Mouse (Mus musculus) forebrain, embryonic 14.5 days (tissue): ENCODE measurements around the gene Nlk. TPM values are rescaled to one million over a fixed set of nuclear protein-coding genes. Genes with fewer than 3 reads are reported as not detected.

Source experiments
- ATAC-seq: fragments of 200-750 bp; cut with Nextera tagmentation; 2 replicates; pipeline ENCODE4 v1.8.0; 2017; ENCODE audit warnings: mild to moderate bottlenecking, moderate library complexity
- DNase-seq: peaks from one replicate; pipeline ENCODE4 v3.0.0-alpha.2; 2015; ENCODE audit warnings: low spot score
- H3K27ac ChIP-seq: fragments of 300-500 bp; sonication (generic); 2 replicates; pipeline ENCODE4 v1.5.1; 2014; ENCODE audit warnings: low read depth, mild to moderate bottlenecking, control low read depth, low read length, moderate library complexity
- H3K27me3 ChIP-seq: fragments of 300-500 bp; sonication (generic); replicated peaks from 2 replicates; pipeline ENCODE4 v1.6.1; 2014; ENCODE audit warnings: low read length, control low read depth, mixed read lengths; ENCODE audit not compliant: control insufficient read depth, insufficient read depth
- H3K36me3 ChIP-seq: fragments of 300-500 bp; sonication (generic); 2 replicates; pipeline ENCODE4 v1.6.1; 2014; ENCODE audit warnings: low read length, control low read depth; ENCODE audit not compliant: control insufficient read depth, insufficient read depth
- H3K4me1 ChIP-seq: fragments of 300-500 bp; sonication (generic); 2 replicates; pipeline ENCODE4 v1.6.1; 2014; ENCODE audit warnings: antibody characterized with exemption, low read length, control low read depth; ENCODE audit not compliant: control insufficient read depth, insufficient read depth
- H3K4me2 ChIP-seq: fragments of 300-500 bp; sonication (generic); 2 replicates; pipeline ENCODE4 v1.6.1; 2014; ENCODE audit warnings: mild to moderate bottlenecking, control low read depth, low read length
- H3K4me3 ChIP-seq: fragments of 300-500 bp; sonication (generic); 2 replicates; pipeline ENCODE4 v1.5.1; 2014; ENCODE audit warnings: low read depth, low read length, control low read depth
- H3K9ac ChIP-seq: fragments of 300-500 bp; sonication (generic); 2 replicates; pipeline ENCODE4 v1.6.1; 2014; ENCODE audit warnings: mild to moderate bottlenecking, low read length, control low read depth, moderate library complexity
- H3K9me3 ChIP-seq: fragments of 300-500 bp; sonication (generic); replicated peaks from 2 replicates; pipeline ENCODE4 v1.6.1; 2016; ENCODE audit warnings: low read length, control low read depth, mixed read lengths; ENCODE audit not compliant: control insufficient read depth
- WGBS: fragments of 180-500 bp; shearing (Covaris S2); extraction: QIAGEN DNeasy Blood & Tissue Kit; methylation state at CpG from one replicate; pipeline ENCODE4 v1.1.7; 2014; 5-methylcytosine and 5-hydroxymethylcytosine counted together
- polyA plus RNA-seq: library from polyadenylated mRNA; unstranded; fragments of >200 nt; fragmentation: Nextera tagmentation; extraction: Ambion mirVana; gene quantifications from 2 replicates; pipeline ENCODE4 v1.2.1, GENCODE M21; 2014

Nlk gene
- polyA plus RNA-seq, 1 experiment from 2014 or later = 31.6 TPM

GRCm38 (mm10) chr11:78730902-78731301 lies 33.7 kb upstream of the Nlk start:
- no peak for ATAC-seq

GRCm38 (mm10) chr11:78728041-78728440 lies 30.9 kb upstream of the Nlk start:
- H3K4me1 ChIP-seq = no peaks in the 10 kb centered on the region
- H3K4me3 ChIP-seq = no peak overlapping the region
- H3K27me3 ChIP-seq = no peaks in the 10 kb centered on the region
- whole genome bisulfite sequencing = 79% methylated on average over 4 of the region's 4 CpGs
- no peaks in the 10 kb centered on the region for H3K36me3 ChIP-seq
- ATAC-seq (no peak), DNase-seq (no peak)
- H3K27ac ChIP-seq = no peak overlapping the region
- no peaks in the 10 kb centered on the region for H3K9me3 ChIP-seq
- H3K9ac ChIP-seq = no peak overlapping the region
- no peak overlapping the region for H3K4me2 ChIP-seq

More at GRCm38 (mm10) chr11:78730902-78731301, 33.7 kb upstream of the Nlk start:
- H3K27me3 ChIP-seq = no peaks in the 10 kb centered on the region
- H3K4me1 ChIP-seq = no peaks in the 10 kb centered on the region
- H3K4me3 ChIP-seq = no peak overlapping the region
- no peaks in the 10 kb centered on the region for H3K9me3 ChIP-seq
- H3K36me3 ChIP-seq = no peaks in the 10 kb centered on the region
- H3K9ac ChIP-seq = no peak overlapping the region
- 22% methylated on average over 2 of the region's 2 CpGs for WGBS
- no peak for DNase-seq
- no peak overlapping the region for H3K4me2 ChIP-seq
- no peak overlapping the region for H3K27ac ChIP-seq

DNA sequence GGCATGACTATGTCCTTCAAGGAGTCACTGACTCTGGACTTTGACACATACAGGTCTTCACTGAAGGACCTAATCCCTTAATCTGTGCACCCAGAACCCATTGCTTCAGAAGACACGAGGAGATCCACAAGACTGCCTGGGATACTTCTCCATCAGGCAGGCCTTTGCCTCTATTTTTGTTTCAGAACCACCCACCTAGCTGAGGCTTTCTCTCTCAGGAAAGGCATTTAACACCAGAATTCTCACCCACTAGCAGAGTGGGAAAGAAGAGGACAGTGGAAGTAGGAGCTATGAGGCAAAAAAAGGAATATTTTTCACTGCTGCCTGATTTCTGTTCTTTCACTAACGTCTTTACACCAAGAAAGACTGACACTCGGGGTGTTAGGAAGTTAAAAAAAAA lies 29.2 kb upstream of the Nlk start:
- Histone ChIP-seq H3K27me3 (no peaks in the 10 kb centered on the region), H3K9ac (no peak overlapping the region), H3K36me3 (no peaks in the 10 kb centered on the region), H3K4me1 (no peaks in the 10 kb centered on the region), H3K27ac (no peak overlapping the region), H3K4me2 (no peak overlapping the region), H3K4me3 (no peak overlapping the region), H3K9me3 (no peaks in the 10 kb centered on the region)
- 81% methylated on average over 3 of the region's 3 CpGs for WGBS
- ATAC-seq = no peak
- no peak for DNase-seq

DNA sequence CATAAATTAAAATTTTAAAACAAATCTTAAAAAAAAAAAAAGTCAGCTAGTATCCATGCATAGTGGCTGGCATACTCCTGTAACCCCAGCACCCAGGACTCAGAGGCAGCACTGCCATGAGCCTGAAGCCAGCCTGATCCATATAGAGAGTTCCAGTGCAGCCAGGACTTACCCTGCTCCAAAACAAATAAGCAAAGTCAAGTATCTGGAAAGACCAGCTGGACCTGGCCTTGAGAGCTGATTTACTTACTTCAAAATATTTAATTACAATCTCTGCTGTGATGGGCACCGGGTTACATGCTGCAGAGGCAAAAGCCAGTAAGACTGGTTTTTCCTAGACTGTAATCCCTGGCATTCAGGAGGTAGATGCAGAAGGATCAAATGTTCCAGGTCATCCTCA lies 27.6 kb upstream of the Nlk start:
- no peak for DNase-seq
- no peak for ATAC-seq
- 94% methylated on average over 1 of the region's 1 CpGs for WGBS

DNA sequence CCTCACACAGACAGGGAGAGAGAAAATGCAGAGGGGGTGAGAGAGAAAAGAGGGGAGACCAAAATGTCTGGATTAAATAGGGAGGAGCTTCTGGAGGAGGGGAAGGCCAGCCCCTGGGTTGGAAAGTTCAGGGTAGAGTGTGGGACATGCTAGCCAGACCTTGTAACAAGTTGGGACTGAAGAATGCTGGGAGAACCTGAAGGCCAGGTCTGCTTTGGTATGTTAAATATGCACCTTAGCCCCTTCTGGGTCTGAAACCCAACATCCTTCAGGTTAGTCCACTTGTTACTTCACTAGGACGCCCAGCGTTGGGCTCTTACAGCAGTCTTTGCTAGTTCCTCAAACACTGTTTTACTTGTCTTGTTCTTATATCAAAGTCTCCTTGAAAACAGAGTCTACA lies 24.2 kb upstream of the Nlk start:
- no peaks in the 10 kb centered on the region for H3K4me1 ChIP-seq
- H3K36me3 ChIP-seq = no peaks in the 10 kb centered on the region
- no peak overlapping the region for H3K4me3 ChIP-seq
- no peak for DNase-seq
- no peak for ATAC-seq
- H3K27me3 ChIP-seq = no peaks in the 10 kb centered on the region
- no peak overlapping the region for H3K4me2 ChIP-seq
- H3K9me3 ChIP-seq = no peaks in the 10 kb centered on the region
- H3K27ac ChIP-seq = no peak overlapping the region
- WGBS = 86% methylated on average over 2 of the region's 2 CpGs
- H3K9ac ChIP-seq = no peak overlapping the region

More for the DNA sequence above, 27.6 kb upstream of the Nlk start:
- H3K4me1 ChIP-seq = no peaks in the 10 kb centered on the region
- H3K9me3 ChIP-seq = no peaks in the 10 kb centered on the region
- no peak overlapping the region for H3K27ac ChIP-seq
- no peak overlapping the region for H3K9ac ChIP-seq
- H3K27me3 ChIP-seq = no peaks in the 10 kb centered on the region
- no peak overlapping the region for H3K4me3 ChIP-seq
- H3K4me2 ChIP-seq = no peak overlapping the region
- H3K36me3 ChIP-seq = no peaks in the 10 kb centered on the region

DNA sequence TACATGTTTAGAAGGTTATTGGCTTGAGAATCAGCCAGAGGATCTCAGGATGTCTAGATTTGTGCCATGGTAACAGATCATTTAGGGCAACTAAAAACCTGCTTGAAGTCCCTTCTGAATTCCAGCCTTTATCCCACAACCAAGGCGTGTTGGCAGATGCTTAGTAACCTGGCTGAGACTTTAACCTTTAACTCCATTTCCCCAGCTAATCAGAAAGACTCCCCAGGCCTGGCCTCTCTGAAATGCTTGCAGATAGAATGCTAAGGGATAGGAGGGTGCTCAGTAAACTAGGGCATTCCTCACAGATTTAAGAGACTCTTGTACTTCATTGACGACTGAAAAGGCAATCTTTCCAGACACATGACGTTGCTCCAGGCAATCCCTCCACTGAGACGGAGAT lies 20.5 kb upstream of the Nlk start:
- ATAC-seq = no peak
- whole genome bisulfite sequencing = 74% methylated on average over 4 of the region's 4 CpGs
- Histone ChIP-seq H3K27me3 (no peaks in the 10 kb centered on the region), H3K4me1 (no peaks in the 10 kb centered on the region), H3K36me3 (no peaks in the 10 kb centered on the region), H3K4me3 (no peak overlapping the region), H3K27ac (no peak overlapping the region), H3K4me2 (no peak overlapping the region), H3K9me3 (no peaks in the 10 kb centered on the region), H3K9ac (no peak overlapping the region)
- no peak for DNase-seq

GRCm38 (mm10) chr11:78708642-78709041 lies 11.5 kb upstream of the Nlk start:
- Histone ChIP-seq H3K27ac (no peak overlapping the region), H3K9ac (no peak overlapping the region), H3K4me2 (no peak overlapping the region), H3K4me3 (no peak overlapping the region), H3K36me3 (no peaks in the 10 kb centered on the region), H3K4me1 (no peaks in the 10 kb centered on the region), H3K9me3 (no peaks in the 10 kb centered on the region), H3K27me3 (no peaks in the 10 kb centered on the region)
- ATAC-seq = no peak
- no peak for DNase-seq
- 81% methylated on average over 2 of the region's 2 CpGs for WGBS

GRCm38 (mm10) chr11:78706026-78706425 lies 8.9 kb upstream of the Nlk start:
- DNase-seq (no peak), ATAC-seq (no peak)
- Histone ChIP-seq H3K4me1 (no peaks in the 10 kb centered on the region), H3K4me3 (no peak overlapping the region), H3K27me3 (no peaks in the 10 kb centered on the region), H3K27ac (no peak overlapping the region), H3K9me3 (no peaks in the 10 kb centered on the region), H3K9ac (no peak overlapping the region), H3K4me2 (no peak overlapping the region), H3K36me3 (no peaks in the 10 kb centered on the region)

GRCm38 (mm10) chr11:78703085-78703484 lies 5.9 kb upstream of the Nlk start:
- no peaks in the 10 kb centered on the region for H3K4me1 ChIP-seq
- H3K36me3 ChIP-seq = no peaks in the 10 kb centered on the region
- no peaks in the 10 kb centered on the region for H3K27me3 ChIP-seq
- H3K9me3 ChIP-seq = no peaks in the 10 kb centered on the region
- no peak for DNase-seq
- no peak overlapping the region for H3K9ac ChIP-seq
- no peak overlapping the region for H3K4me3 ChIP-seq
- no peak for ATAC-seq
- no peak overlapping the region for H3K4me2 ChIP-seq
- H3K27ac ChIP-seq = no peak overlapping the region
- WGBS = 78% methylated on average over 5 of the region's 5 CpGs

DNA sequence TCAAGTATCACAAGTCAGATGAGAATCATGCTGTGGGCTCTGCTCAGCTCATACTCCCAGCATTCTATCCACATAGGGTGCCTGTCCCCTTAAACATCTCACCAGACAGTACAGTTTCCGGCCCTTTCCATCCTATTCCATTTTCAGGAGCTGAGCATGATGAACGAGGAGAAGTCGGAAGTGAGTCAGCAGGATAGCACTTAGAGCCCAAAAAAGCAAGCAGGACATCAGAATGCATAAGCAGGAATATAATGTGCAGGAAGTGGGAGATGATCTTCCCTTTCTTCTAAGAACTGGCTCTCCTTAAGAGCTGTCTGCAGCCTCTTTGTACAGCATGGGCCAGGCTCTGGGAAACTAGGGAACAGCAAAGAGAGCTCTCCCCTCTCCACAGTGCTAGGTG lies 5.1 kb upstream of the Nlk start:
- Histone ChIP-seq H3K4me2 (no peak overlapping the region), H3K4me1 (no peaks in the 10 kb centered on the region), H3K36me3 (no peaks in the 10 kb centered on the region), H3K27ac (no peak overlapping the region), H3K27me3 (no peaks in the 10 kb centered on the region), H3K9ac (no peak overlapping the region), H3K9me3 (no peaks in the 10 kb centered on the region), H3K4me3 (no peak overlapping the region)
- WGBS = 74% methylated on average over 3 of the region's 3 CpGs
- ATAC-seq = no peak
- no peak for DNase-seq
